Mouse (Mus musculus) adrenal gland, postnatal 14 days (tissue): ENCODE measurements around the gene Col15a1. TPM values are rescaled to one million over a fixed set of nuclear protein-coding genes. Genes with fewer than 3 reads are reported as not detected.
A peak's percentile ranks its signal among the peaks of the same experiment; 100 is the strongest.

ENCODE experiments used
- DNase-seq: peaks from one replicate; pipeline ENCODE4 v3.0.0; 2021; ENCODE audit warnings: mixed read lengths
- long read RNA-seq, 2 experiments: library from polyadenylated mRNA; stranded (forward); transcript quantifications; one replicate each; pipeline ENCODE4 v2.0.0; 2021
- total RNA-seq: library from RNA; stranded (reverse); gene quantifications from 2 replicates; pipeline ENCODE4 v1.2.3, GENCODE M21; 2021

Gene Col15a1
- total RNA-seq: 72.9 and 74.5 TPM in 2 replicates
- long read RNA-seq, experiment 1, full-length matches to known transcripts: 1 of 2 reads
- long read RNA-seq, experiment 1, partial matches to known transcripts: 1 of 2 reads
- long read RNA-seq, experiment 1, other reads (novel, unspliced or antisense): 0 of 2 reads
- long read RNA-seq, experiment 2, full-length matches to known transcripts: 3 of 5 reads
- long read RNA-seq, experiment 2, partial matches to known transcripts: 0 of 5 reads
- long read RNA-seq, experiment 2, other reads (novel, unspliced or antisense): 2 of 5 reads

- DNase-seq: peak; percentile 29
Observed at GRCm38 (mm10) chr4:47207969-47208420, at the start of gene Col15a1. TSS of gene Col15a1 (plus strand) at chr4:47208161.

- DNase-seq: no peak
Observed at GRCm38 (mm10) chr4:47161103-47161755, 46.7 kb upstream of the Col15a1 start.

DNA sequence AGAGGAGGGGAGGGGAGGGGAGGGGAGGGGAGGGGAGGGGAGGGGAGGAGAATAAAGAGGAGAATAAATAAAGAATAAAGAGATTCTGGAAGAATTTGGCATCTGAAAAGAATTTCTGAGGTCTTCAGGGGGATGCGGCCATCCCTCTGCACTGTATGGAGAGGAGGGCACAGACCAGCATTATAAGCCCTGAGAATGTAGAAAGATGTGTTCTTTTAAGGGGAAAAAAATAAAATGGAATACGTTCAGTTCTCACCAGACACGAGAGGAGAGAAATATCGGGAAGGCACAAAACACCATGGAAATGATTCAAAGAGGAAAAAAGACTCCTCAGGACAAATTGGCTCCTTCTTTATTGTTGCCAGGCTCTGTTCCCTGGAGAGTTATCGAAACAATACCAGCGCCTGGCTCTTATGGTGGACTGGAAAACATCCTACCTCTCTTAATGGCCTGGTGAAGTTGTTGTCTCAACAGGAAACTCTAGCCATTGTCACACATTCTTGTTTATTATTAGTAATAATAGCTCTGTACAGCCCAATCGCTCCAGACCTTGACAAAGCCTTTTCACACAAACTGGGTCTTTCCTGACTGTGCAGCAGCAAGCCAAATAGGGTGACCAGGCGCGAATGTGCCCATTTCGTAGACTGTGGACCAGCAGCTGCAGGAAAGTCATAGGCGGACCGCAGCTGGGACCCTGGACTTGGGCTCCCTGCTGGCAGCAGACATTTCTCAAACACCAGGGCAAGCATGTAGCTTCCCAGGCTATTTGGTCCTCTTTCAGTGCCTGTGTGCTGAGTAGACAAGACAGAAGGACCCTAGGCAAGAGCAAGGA is 46.0 kb upstream of the Col15a1 start:
- no peak for DNase-seq

GRCm38 (mm10) chr4:47172314-47172713 is 35.6 kb upstream of the Col15a1 start:
- no peak for DNase-seq

- no peak for DNase-seq
Observed at GRCm38 (mm10) chr4:47177101-47177500, 30.9 kb upstream of the Col15a1 start.

DNA sequence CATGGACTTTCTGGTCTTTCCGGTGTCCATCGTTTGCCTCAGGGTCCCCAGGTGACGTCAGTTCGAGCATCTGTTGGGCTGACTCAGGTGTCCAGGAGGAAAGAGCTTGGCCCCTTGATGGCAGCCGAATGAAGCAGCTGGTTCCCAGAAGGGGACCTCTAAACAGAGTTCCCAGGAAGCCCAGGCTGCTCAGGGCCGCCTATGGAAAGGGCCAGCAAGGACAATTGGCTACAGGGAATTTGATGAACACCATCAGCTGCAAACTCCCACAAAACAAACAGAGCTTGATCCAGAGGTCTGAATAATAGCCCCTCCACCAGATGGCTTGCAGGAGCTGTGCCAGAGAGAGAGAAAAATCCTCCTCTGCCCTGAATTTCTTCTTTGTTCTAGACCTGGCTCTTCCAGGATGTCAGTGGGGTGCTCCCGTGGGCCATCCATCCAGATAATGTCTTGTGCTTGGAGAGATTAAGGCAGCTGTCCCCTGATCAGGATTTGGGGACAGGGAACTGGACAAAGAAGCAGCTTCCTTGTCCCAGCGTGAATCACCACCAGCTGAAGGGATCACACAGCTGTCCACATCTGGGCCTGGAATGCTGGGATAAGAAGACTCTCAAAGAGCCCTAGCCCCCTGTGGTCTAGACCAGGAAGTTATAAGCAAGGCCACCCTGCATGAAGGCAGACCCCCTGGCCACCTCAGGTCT is 29.6 kb upstream of the Col15a1 start:
- DNase-seq: no peak

GRCm38 (mm10) chr4:47179535-47179934 is 28.4 kb upstream of the Col15a1 start:
- no peak for DNase-seq

DNA sequence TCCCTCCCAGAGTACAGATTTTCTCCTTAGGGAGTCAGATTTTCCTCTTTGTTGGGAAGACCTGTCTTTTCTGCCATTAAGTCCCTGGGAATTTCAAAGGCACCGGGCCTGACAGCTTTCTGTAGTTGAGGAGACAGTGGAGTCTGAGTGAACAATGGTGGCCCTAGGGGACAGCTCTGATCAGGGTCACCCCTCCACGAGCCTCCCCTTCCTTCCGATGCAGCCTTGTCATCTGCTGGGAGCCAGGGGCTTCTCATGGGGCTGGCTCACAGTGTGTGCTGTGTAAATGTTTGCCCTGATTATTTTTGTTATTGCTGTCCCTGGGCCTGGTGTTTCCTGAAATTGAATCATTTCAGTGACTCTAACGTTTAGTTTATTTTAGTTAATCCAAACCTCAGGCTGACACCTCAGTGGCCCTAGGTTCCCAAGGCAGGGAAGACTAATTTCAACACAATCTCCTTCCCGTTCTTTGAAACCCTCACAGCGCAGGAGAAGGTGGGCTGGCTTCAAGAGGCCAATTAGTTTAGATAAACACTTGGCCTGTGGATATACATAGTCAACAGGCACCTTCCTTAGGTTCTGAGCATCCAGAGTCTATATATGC is 23.8 kb upstream of the Col15a1 start:
- DNase-seq: no peak

DNA sequence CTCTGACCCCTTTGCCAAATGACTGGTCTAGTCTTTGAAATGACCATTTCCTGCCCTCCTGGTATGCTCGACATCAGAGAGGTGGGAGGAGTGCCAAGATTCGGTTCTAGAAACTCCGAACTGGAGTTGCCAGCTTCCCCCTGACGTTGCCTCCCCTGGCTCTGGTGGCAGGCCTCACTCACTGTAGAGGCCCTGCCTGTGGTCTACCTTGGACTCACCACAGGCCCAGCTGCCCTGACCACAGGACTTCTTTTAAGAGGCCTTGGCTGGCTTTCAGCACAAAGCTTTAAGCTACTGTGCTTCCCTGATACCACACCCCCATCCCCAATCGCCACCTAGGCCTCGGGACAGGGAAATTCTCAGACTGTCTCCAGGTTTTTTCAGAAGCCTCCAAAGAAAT is 21.4 kb upstream of the Col15a1 start:
- DNase-seq: no peak

- no peak for DNase-seq
Observed at GRCm38 (mm10) chr4:47196173-47196572, 11.8 kb upstream of the Col15a1 start.

GRCm38 (mm10) chr4:47203643-47204042 is 4.3 kb upstream of the Col15a1 start:
- DNase-seq: no peak

GRCm38 (mm10) chr4:47205846-47206245 is 2.1 kb upstream of the Col15a1 start:
- no peak for DNase-seq

GRCm38 (mm10) chr4:47208421-47208991 is 545 bp downstream of the Col15a1 start:
- no peak for DNase-seq

GRCm38 (mm10) chr4:47209466-47209865 is 1.5 kb downstream of the Col15a1 start:
- peak; percentile 38 for DNase-seq

GRCm38 (mm10) chr4:47218828-47219227 is 10.9 kb downstream of the Col15a1 start:
- no peak for DNase-seq

DNA sequence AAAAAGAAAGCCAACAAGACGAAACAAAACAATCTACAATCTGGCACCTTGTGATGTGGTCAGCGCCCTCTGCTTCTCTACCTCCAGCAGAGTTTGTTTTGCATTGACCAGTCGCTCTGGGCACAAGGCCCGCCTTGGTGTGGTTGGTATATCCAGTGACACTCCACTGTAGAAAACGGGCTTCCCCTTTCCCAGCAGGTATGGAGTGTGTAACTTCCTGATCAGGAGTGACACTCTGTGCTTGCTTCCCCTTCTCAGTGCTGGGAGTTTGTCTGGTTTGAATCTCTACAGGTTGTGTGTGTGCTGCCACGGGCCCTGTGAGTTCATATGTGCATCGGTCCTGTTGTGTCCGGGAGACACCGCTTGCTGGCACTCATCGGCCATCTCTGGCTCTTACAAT is 11.4 kb downstream of the Col15a1 start:
- no peak for DNase-seq

- no peak for DNase-seq
Observed at GRCm38 (mm10) chr4:47220544-47220943, 12.6 kb downstream of the Col15a1 start.

DNA sequence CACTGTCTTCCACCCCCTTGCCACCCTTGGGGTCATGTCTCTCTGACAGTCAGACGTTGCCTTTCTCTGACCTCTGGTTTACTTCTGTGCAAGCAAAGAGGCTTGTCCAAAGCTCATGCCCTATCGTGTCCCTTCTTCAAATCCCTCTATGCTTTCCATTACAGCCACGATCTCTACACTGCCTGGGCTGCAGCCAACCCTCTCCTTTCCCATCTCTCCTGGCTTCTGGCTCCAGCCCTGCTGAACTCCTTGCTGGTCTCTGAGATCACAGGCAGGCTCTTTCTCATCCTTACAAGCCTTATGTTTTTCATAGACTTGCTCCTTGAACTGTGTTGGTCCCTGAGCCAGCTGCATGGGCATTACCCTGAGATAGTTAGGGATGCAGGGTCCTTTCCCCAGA is 14.2 kb downstream of the Col15a1 start:
- no peak for DNase-seq

GRCm38 (mm10) chr4:47225920-47226319 is 18.0 kb downstream of the Col15a1 start:
- no peak for DNase-seq

- no peak for DNase-seq
Observed at GRCm38 (mm10) chr4:47227101-47227500, 19.1 kb downstream of the Col15a1 start.

DNA sequence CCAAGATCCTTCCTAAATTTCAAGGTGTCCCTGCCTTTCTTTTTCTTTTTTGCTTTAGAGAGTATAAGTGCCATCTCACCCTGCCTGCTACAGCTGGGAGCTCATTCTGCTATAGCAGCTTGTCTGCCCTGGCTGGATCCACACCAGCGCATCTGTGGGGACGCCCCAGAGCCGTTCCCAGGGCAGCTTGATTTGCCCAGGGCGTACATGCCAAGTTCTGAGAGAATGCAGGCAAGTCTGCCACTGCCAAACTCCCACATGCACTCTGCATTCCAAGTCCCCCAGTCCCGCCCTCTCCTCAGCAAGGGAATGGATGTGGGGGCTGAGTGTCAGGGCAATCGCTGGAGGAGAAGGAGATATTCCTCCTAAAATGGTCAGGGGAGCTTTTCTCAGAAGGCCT is 19.8 kb downstream of the Col15a1 start:
- DNase-seq: no peak

DNA sequence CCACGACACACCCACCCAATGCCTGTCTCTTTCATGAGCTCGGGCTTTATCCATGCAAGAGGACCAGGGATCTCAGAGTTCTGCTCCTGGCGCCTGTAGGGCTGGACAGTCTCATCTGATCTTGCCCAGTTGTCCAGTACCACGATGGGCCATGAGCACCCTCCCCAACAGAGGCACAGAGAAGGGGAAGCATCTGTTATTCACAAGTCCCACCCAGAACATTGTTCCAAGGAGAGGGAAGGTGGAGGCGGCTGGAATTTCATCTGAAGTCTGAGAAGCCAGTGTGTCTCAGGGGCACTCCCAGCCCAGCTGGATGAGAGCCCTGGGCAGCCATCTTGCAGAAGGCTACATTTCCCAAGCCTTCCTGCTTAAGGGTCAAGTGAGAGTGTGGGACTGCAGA is 21.0 kb downstream of the Col15a1 start:
- DNase-seq: no peak
